Mouse (Mus musculus) heart, postnatal 0 days (tissue): ENCODE measurements at regions not wholly inside any gene's neighbourhood (a gene's known extent, or its start where the extent isn't known, plus 50 kb on each side); places are given as distances from the start of the nearest gene placed in this dataset.

Experiments
- CTCF ChIP-seq: IDR thresholded peaks from 2 replicates; pipeline ENCODE4 v1.5.1; 2016; ENCODE audit warnings: antibody characterized with exemption, control low read depth, low read depth
- EP300 ChIP-seq: IDR thresholded peaks from 2 replicates; pipeline ENCODE4 v1.6.1; 2016; ENCODE audit warnings: antibody characterized with exemption, low read depth

GRCm38 (mm10) chrX:152471387-152472010 is 91.6 kb upstream of the Cldn34a start:
- no peak for TF ChIP-seq CTCF
- TF ChIP-seq EP300: no peak
